ENCODE assay signal across 20 mouse cellular contexts in genomic region chr16:19263235-19263634, GRCm38 (mm10). TPM values are rescaled to one million over a fixed set of nuclear protein-coding genes. Genes with fewer than 3 reads are reported as not detected.
DNase-seq lines count a peak whose midpoint lies in the region; ATAC-seq and TF ChIP-seq lines count a peak whose summit lies in the region.
"Had no signal": no experiment of that assay in that cellular context is flagged by ENCODE, and none has a peak within 500 bp of the region (broad histone marks: within the 10 kb centered on the region; RNA-seq: fewer than 3 reads in every experiment).

No protein-coding gene starts in this region.

- WGBS in forebrain, postnatal 0 days: 28% methylated on average over 1 of the region's 1 CpGs
- 41% methylated on average over 1 of the region's 1 CpGs for WGBS in forebrain, embryonic 16.5 days
- WGBS in lung, embryonic 14.5 days: 30% methylated on average over 1 of the region's 1 CpGs

- H3K4me3 ChIP-seq in forebrain, postnatal 0 days (ENCODE audit: low read depth, low read length): no peak overlapping the region
- H3K4me3 ChIP-seq in forebrain, embryonic 16.5 days (replicated peaks; ENCODE audit: low read length): no peak overlapping the region
- no peak overlapping the region for H3K4me3 ChIP-seq in lung, embryonic 14.5 days (ENCODE audit: low read depth, low read length)
- H3K4me3 ChIP-seq: embryonic facial prominence, embryonic 13.5 days; limb, embryonic 13.5 days; lung, embryonic 15.5 days had no signal

- no peaks in the 10 kb centered on the region for H3K4me1 ChIP-seq in forebrain, postnatal 0 days (ENCODE audit: insufficient read depth)
- H3K4me1 ChIP-seq in forebrain, embryonic 16.5 days (replicated peaks; ENCODE audit: control insufficient read depth, insufficient read depth, low read length): no peaks in the 10 kb centered on the region
- no peaks in the 10 kb centered on the region for H3K4me1 ChIP-seq in lung, embryonic 14.5 days (ENCODE audit: insufficient read depth)
- H3K4me1 ChIP-seq: embryonic facial prominence, embryonic 13.5 days; limb, embryonic 13.5 days; lung, embryonic 15.5 days had no signal

- no peaks in the 10 kb centered on the region for H3K27me3 ChIP-seq in forebrain, postnatal 0 days (ENCODE audit: insufficient read depth, low read length)
- no peaks in the 10 kb centered on the region for H3K27me3 ChIP-seq in forebrain, embryonic 16.5 days (replicated peaks; ENCODE audit: control insufficient read depth, insufficient read depth, low read length)
- no peaks in the 10 kb centered on the region for H3K27me3 ChIP-seq in lung, embryonic 14.5 days (ENCODE audit: insufficient read depth, low read length)
- H3K27me3 ChIP-seq: embryonic facial prominence, embryonic 13.5 days; limb, embryonic 13.5 days; lung, embryonic 15.5 days had no signal

- ATAC-seq in forebrain, postnatal 0 days: no peak
- no peak for ATAC-seq in forebrain, embryonic 16.5 days
- ATAC-seq in lung, embryonic 14.5 days (ENCODE audit: insufficient read depth): no peak
- ATAC-seq in cerebellum, adult (ENCODE audit: insufficient number of reproducible peaks, low FRiP score, low TSS enrichment): no peak
- ATAC-seq: hindbrain, embryonic 16.5 days had no signal

- H3K27ac ChIP-seq in forebrain, postnatal 0 days (ENCODE audit: low read depth, low read length): no peak overlapping the region
- no peak overlapping the region for H3K27ac ChIP-seq in forebrain, embryonic 16.5 days (ENCODE audit: low read length)
- no peak overlapping the region for H3K27ac ChIP-seq in lung, embryonic 14.5 days (ENCODE audit: low read depth)
- H3K27ac ChIP-seq: embryonic facial prominence, embryonic 13.5 days; limb, embryonic 13.5 days; lung, embryonic 15.5 days had no signal

- H3K9ac ChIP-seq in forebrain, postnatal 0 days: no peak overlapping the region
- H3K9ac ChIP-seq in forebrain, embryonic 16.5 days (replicated peaks; ENCODE audit: low read depth, low read length): no peak overlapping the region
- H3K9ac ChIP-seq in lung, embryonic 14.5 days: no peak overlapping the region
- H3K9ac ChIP-seq: embryonic facial prominence, embryonic 13.5 days; limb, embryonic 13.5 days; lung, embryonic 15.5 days had no signal

- no peaks in the 10 kb centered on the region for H3K9me3 ChIP-seq in forebrain, postnatal 0 days (ENCODE audit: low read length)
- H3K9me3 ChIP-seq in forebrain, embryonic 16.5 days (ENCODE audit: control insufficient read depth, low read length): no peaks in the 10 kb centered on the region
- no peaks in the 10 kb centered on the region for H3K9me3 ChIP-seq in lung, embryonic 14.5 days (ENCODE audit: low read depth, low read length)
- H3K9me3 ChIP-seq: embryonic facial prominence, embryonic 13.5 days; limb, embryonic 13.5 days; lung, embryonic 15.5 days had no signal

- peak; percentile 1 for DNase-seq in forebrain, postnatal 0 days
- DNase-seq in lung, embryonic 14.5 days: peak; percentile 16
- no peak for DNase-seq in lung, postnatal 25 days (ENCODE audit: low spot score)
- peak; percentile 64 to 71 for DNase-seq in B cell, adult 2 months
- DNase-seq in mesoderm, embryonic 11.5 days (ENCODE audit: low read depth, low spot score): peak; percentile 37
- DNase-seq in right cerebral cortex, postnatal 36 days (ENCODE audit: low spot score in 2 of 2): no peak
- DNase-seq: cerebellum, adult 8-10 months; heart, postnatal 14 days had no signal

- H3K4me2 ChIP-seq in forebrain, postnatal 0 days (ENCODE audit: low read depth): no peak overlapping the region
- H3K4me2 ChIP-seq in forebrain, embryonic 16.5 days (ENCODE audit: low read length): no peak overlapping the region
- H3K4me2 ChIP-seq in lung, embryonic 14.5 days: no peak overlapping the region
- H3K4me2 ChIP-seq: embryonic facial prominence, embryonic 13.5 days; limb, embryonic 13.5 days; lung, embryonic 15.5 days had no signal

- no peak for TF ChIP-seq CTCF in forebrain, postnatal 0 days (IDR thresholded peaks at IDR 0.05; ENCODE audit: low read depth)
- TF ChIP-seq CTCF in lung, embryonic 14.5 days (IDR thresholded peaks at IDR 0.05; ENCODE audit: low read depth): no peak

- H3K36me3 ChIP-seq in forebrain, postnatal 0 days (ENCODE audit: insufficient read depth): no peaks in the 10 kb centered on the region
- H3K36me3 ChIP-seq in forebrain, embryonic 16.5 days (ENCODE audit: control insufficient read depth, insufficient read depth): no peaks in the 10 kb centered on the region
- H3K36me3 ChIP-seq in lung, embryonic 14.5 days (ENCODE audit: insufficient read depth): no peaks in the 10 kb centered on the region
- H3K36me3 ChIP-seq: embryonic facial prominence, embryonic 13.5 days; limb, embryonic 13.5 days; lung, embryonic 15.5 days had no signal

RNA-seq across cellular contexts. Expression of gene Olfr164, which starts 50.6 kb away (rescaled TPM):
- total RNA-seq in forebrain, postnatal 0 days (2014; rRNA removed): not detected in 2 replicates
- not detected in 2 replicates for polyA plus RNA-seq in forebrain, postnatal 0 days (2015; fragmentation: Nextera tagmentation; extraction: Ambion mirVana)
- polyA plus RNA-seq in forebrain, embryonic 16.5 days (2015; fragmentation: Nextera tagmentation; extraction: Ambion mirVana): not detected in 2 replicates
- not detected in 2 replicates for polyA plus RNA-seq in lung, embryonic 14.5 days (2014; fragmentation: Nextera tagmentation; extraction: Ambion mirVana)
- total RNA-seq: gastrocnemius, adult 8-10 months; heart, postnatal 14 days; left cerebral cortex, adult 18-20 months; megakaryocyte-erythroid progenitor cell, adult 5-6 weeks had no signal
- polyA plus RNA-seq: embryonic facial prominence, embryonic 13.5 days; forebrain, embryonic 11.5 days; hindbrain, embryonic 16.5 days; limb, embryonic 13.5 days; lung, embryonic 15.5 days; testis, adult 2 months; urinary bladder, adult 2 months had no signal

Comparison
In these comparisons a context has a peak if more than half of its experiments do, and no peak if none do; other contexts are left out.
1. DNase-seq: peak in forebrain, postnatal 0 days (single experiment), lung, embryonic 14.5 days (single experiment), B cell, adult 2 months (2 of 2) and mesoderm, embryonic 11.5 days (single experiment); none in lung, postnatal 25 days (single experiment) and right cerebral cortex, postnatal 36 days (0 of 2).